Mouse (Mus musculus) embryonic facial prominence, embryonic 13.5 days (tissue): ENCODE results near the gene Vwa8. TPM values are rescaled to one million over a fixed set of nuclear protein-coding genes. Genes with fewer than 3 reads are reported as not detected.

Source experiments
- ATAC-seq: fragments of 200-750 bp; cut with Nextera tagmentation; 2 replicates; pipeline ENCODE4 v1.8.0; 2017; ENCODE audit warnings: low read depth; ENCODE audit not compliant: insufficient number of reproducible peaks, insufficient read depth, low FRiP score, low TSS enrichment
- H3K27ac ChIP-seq: fragments of 300-500 bp; sonication (generic); 2 replicates; pipeline ENCODE4 v1.5.1; 2015; ENCODE audit warnings: moderate library complexity, mild to moderate bottlenecking, inconsistent platforms
- H3K27me3 ChIP-seq: fragments of 300-500 bp; sonication (generic); 2 replicates; pipeline ENCODE4 v1.6.1; 2015; ENCODE audit warnings: mild to moderate bottlenecking, inconsistent platforms
- H3K36me3 ChIP-seq: fragments of 300-500 bp; sonication (generic); 2 replicates; pipeline ENCODE4 v1.6.1; 2015; ENCODE audit warnings: mild to moderate bottlenecking, inconsistent platforms
- H3K4me1 ChIP-seq: fragments of 300-500 bp; sonication (generic); 2 replicates; pipeline ENCODE4 v1.6.1; 2015; ENCODE audit warnings: inconsistent platforms
- H3K4me2 ChIP-seq: fragments of 300-500 bp; sonication (generic); 2 replicates; pipeline ENCODE4 v1.6.1; 2015; ENCODE audit warnings: moderate library complexity, mild to moderate bottlenecking, inconsistent platforms
- H3K4me3 ChIP-seq: fragments of 300-500 bp; sonication (generic); 2 replicates; pipeline ENCODE4 v1.5.1; 2015; ENCODE audit warnings: mild to moderate bottlenecking, inconsistent platforms
- H3K9ac ChIP-seq: fragments of 300-500 bp; sonication (generic); 2 replicates; pipeline ENCODE4 v1.6.1; 2015; ENCODE audit warnings: mild to moderate bottlenecking, inconsistent platforms
- H3K9me3 ChIP-seq: fragments of 300-500 bp; sonication (generic); 2 replicates; pipeline ENCODE4 v1.6.1; 2016; ENCODE audit warnings: inconsistent platforms
- WGBS: fragments of 180-500 bp; shearing (Covaris S2); methylation state at CpG from one replicate; pipeline ENCODE4 v1.1.7; 2015; ENCODE audit warnings: mixed read lengths; 5-methylcytosine and 5-hydroxymethylcytosine counted together
- polyA plus RNA-seq: library from polyadenylated mRNA; unstranded; fragments of >200 nt; fragmentation: Nextera tagmentation; extraction: Ambion mirVana; gene quantifications from 2 replicates; pipeline ENCODE4 v1.2.1, GENCODE M21; 2015

Gene Vwa8
- polyA plus RNA-seq: 10.2 and 10.4 TPM in 2 replicates

- Histone ChIP-seq H3K9me3 (no peaks in the 10 kb centered on the region), H3K4me2 (peak within 1 kb of the TSS; percentile 77), H3K9ac (peak within 1 kb of the TSS; percentile 86), H3K27ac (peak within 1 kb of the TSS; percentile 85), H3K4me1 (peaks cover 24% of the 10 kb centered on the region), H3K36me3 (no peaks in the 10 kb centered on the region), H3K27me3 (no peaks in the 10 kb centered on the region), H3K4me3 (peak within 1 kb of the TSS; percentile 88)
- ATAC-seq: peak; percentile 85
- WGBS: 2% methylated on average over 61 of the region's 61 CpGs
Observed at GRCm38 (mm10) chr14:78848941-78849911, at the start of gene Vwa8. Gene Vwa8 (plus strand): TSS chr14:78849052.

GRCm38 (mm10) chr14:78802378-78802777, 46.5 kb upstream of the Vwa8 start:
- Histone ChIP-seq H3K4me1 (no peaks in the 10 kb centered on the region), H3K9ac (no peak overlapping the region), H3K27ac (no peak overlapping the region), H3K9me3 (no peaks in the 10 kb centered on the region), H3K36me3 (no peaks in the 10 kb centered on the region), H3K4me3 (no peak overlapping the region), H3K4me2 (no peak overlapping the region), H3K27me3 (no peaks in the 10 kb centered on the region)
- no peak for ATAC-seq
- 88% methylated on average over 2 of the region's 2 CpGs for WGBS

- Histone ChIP-seq H3K36me3 (no peaks in the 10 kb centered on the region), H3K9me3 (no peaks in the 10 kb centered on the region), H3K4me2 (no peak overlapping the region), H3K9ac (no peak overlapping the region), H3K27ac (no peak overlapping the region), H3K4me1 (no peaks in the 10 kb centered on the region), H3K4me3 (no peak overlapping the region), H3K27me3 (no peaks in the 10 kb centered on the region)
- WGBS: 64% methylated on average over 6 of the region's 6 CpGs
- ATAC-seq: no peak
Observed at GRCm38 (mm10) chr14:78803924-78804323, 44.9 kb upstream of the Vwa8 start.

- no peak overlapping the region for H3K27ac ChIP-seq
- H3K4me2 ChIP-seq: no peak overlapping the region
- H3K9ac ChIP-seq: no peak overlapping the region
- H3K27me3 ChIP-seq: no peaks in the 10 kb centered on the region
- ATAC-seq: no peak
- 93% methylated on average over 2 of the region's 2 CpGs for whole genome bisulfite sequencing
- H3K4me3 ChIP-seq: no peak overlapping the region
- no peaks in the 10 kb centered on the region for H3K36me3 ChIP-seq
- no peaks in the 10 kb centered on the region for H3K9me3 ChIP-seq
- no peaks in the 10 kb centered on the region for H3K4me1 ChIP-seq
Observed at GRCm38 (mm10) chr14:78812896-78813295, 36.0 kb upstream of the Vwa8 start.

GRCm38 (mm10) chr14:78816411-78816810, 32.4 kb upstream of the Vwa8 start:
- no peaks in the 10 kb centered on the region for H3K4me1 ChIP-seq
- no peaks in the 10 kb centered on the region for H3K27me3 ChIP-seq
- no peak overlapping the region for H3K4me3 ChIP-seq
- no peaks in the 10 kb centered on the region for H3K36me3 ChIP-seq
- no peak overlapping the region for H3K9ac ChIP-seq
- H3K4me2 ChIP-seq: no peak overlapping the region
- no peaks in the 10 kb centered on the region for H3K9me3 ChIP-seq
- no peak overlapping the region for H3K27ac ChIP-seq
- 27% methylated on average over 2 of the region's 3 CpGs for WGBS
- ATAC-seq: no peak

- H3K9me3 ChIP-seq: no peaks in the 10 kb centered on the region
- H3K9ac ChIP-seq: no peak overlapping the region
- 84% methylated on average over 3 of the region's 3 CpGs for WGBS
- H3K4me3 ChIP-seq: no peak overlapping the region
- no peak for ATAC-seq
- H3K27ac ChIP-seq: no peak overlapping the region
- H3K4me2 ChIP-seq: no peak overlapping the region
- no peaks in the 10 kb centered on the region for H3K4me1 ChIP-seq
- H3K27me3 ChIP-seq: no peaks in the 10 kb centered on the region
- H3K36me3 ChIP-seq: no peaks in the 10 kb centered on the region
Observed at GRCm38 (mm10) chr14:78817651-78818050, 31.2 kb upstream of the Vwa8 start.

- Histone ChIP-seq H3K9me3 (no peaks in the 10 kb centered on the region), H3K4me2 (no peak overlapping the region), H3K4me3 (no peak overlapping the region), H3K4me1 (no peaks in the 10 kb centered on the region), H3K36me3 (no peaks in the 10 kb centered on the region), H3K9ac (no peak overlapping the region), H3K27me3 (no peaks in the 10 kb centered on the region), H3K27ac (no peak overlapping the region)
- 76% methylated on average over 3 of the region's 3 CpGs for WGBS
- ATAC-seq: no peak
Observed at GRCm38 (mm10) chr14:78818406-78818805, 30.4 kb upstream of the Vwa8 start.

- no peaks in the 10 kb centered on the region for H3K36me3 ChIP-seq
- no peak overlapping the region for H3K27ac ChIP-seq
- WGBS: 77% methylated on average over 4 of the region's 4 CpGs
- H3K27me3 ChIP-seq: no peaks in the 10 kb centered on the region
- no peak overlapping the region for H3K9ac ChIP-seq
- H3K9me3 ChIP-seq: no peaks in the 10 kb centered on the region
- H3K4me2 ChIP-seq: no peak overlapping the region
- no peaks in the 10 kb centered on the region for H3K4me1 ChIP-seq
- ATAC-seq: no peak
- H3K4me3 ChIP-seq: no peak overlapping the region
Observed at GRCm38 (mm10) chr14:78824013-78824412, 24.8 kb upstream of the Vwa8 start.

- Histone ChIP-seq H3K4me3 (no peak overlapping the region), H3K4me1 (no peaks in the 10 kb centered on the region), H3K27me3 (no peaks in the 10 kb centered on the region), H3K36me3 (no peaks in the 10 kb centered on the region), H3K27ac (no peak overlapping the region), H3K9ac (no peak overlapping the region), H3K4me2 (no peak overlapping the region), H3K9me3 (no peaks in the 10 kb centered on the region)
- 46% methylated on average over 4 of the region's 4 CpGs for WGBS
- no peak for ATAC-seq
Observed at GRCm38 (mm10) chr14:78824507-78824906, 24.3 kb upstream of the Vwa8 start.

GRCm38 (mm10) chr14:78831158-78831557, 17.7 kb upstream of the Vwa8 start:
- Histone ChIP-seq H3K27me3 (no peaks in the 10 kb centered on the region), H3K4me2 (no peak overlapping the region), H3K27ac (no peak overlapping the region), H3K36me3 (no peaks in the 10 kb centered on the region), H3K9ac (no peak overlapping the region), H3K4me1 (no peaks in the 10 kb centered on the region), H3K9me3 (no peaks in the 10 kb centered on the region), H3K4me3 (no peak overlapping the region)
- 89% methylated on average over 4 of the region's 4 CpGs for WGBS
- no peak for ATAC-seq

- Histone ChIP-seq H3K4me1 (peaks cover 24% of the 10 kb centered on the region), H3K27me3 (no peaks in the 10 kb centered on the region), H3K4me2 (peak overlapping the region; percentile 77; the same call in 1 of the 2 replicates), H3K36me3 (no peaks in the 10 kb centered on the region), H3K4me3 (no peak overlapping the region), H3K9me3 (no peaks in the 10 kb centered on the region), H3K9ac (no peak overlapping the region), H3K27ac (no peak overlapping the region)
- no peak for ATAC-seq
- WGBS: 85% methylated on average over 1 of the region's 1 CpGs
Observed at GRCm38 (mm10) chr14:78847948-78848347, 904 bp upstream of the Vwa8 start.

- peak overlapping the region; percentile 85 for H3K27ac ChIP-seq
- H3K9me3 ChIP-seq: no peaks in the 10 kb centered on the region
- no peaks in the 10 kb centered on the region for H3K27me3 ChIP-seq
- peak overlapping the region; percentile 77 for H3K4me2 ChIP-seq
- no peak for ATAC-seq
- no peaks in the 10 kb centered on the region for H3K36me3 ChIP-seq
- peak overlapping the region; percentile 88 for H3K4me3 ChIP-seq
- 5% methylated on average over 3 of the region's 3 CpGs for WGBS
- H3K9ac ChIP-seq: peak overlapping the region; percentile 86
- peaks cover 24% of the 10 kb centered on the region for H3K4me1 ChIP-seq
Observed at GRCm38 (mm10) chr14:78848477-78848876, 375 bp upstream of the Vwa8 start.
